Mouse (Mus musculus) layer of hippocampus, adult 11-12 months (tissue): Measurements from ENCODE around the gene Nxn.

ENCODE experiments used
- DNase-seq: peaks from one replicate; pipeline ENCODE4 v3.0.0; 2022; ENCODE audit warnings: low spot score

Gene Nxn

DNA sequence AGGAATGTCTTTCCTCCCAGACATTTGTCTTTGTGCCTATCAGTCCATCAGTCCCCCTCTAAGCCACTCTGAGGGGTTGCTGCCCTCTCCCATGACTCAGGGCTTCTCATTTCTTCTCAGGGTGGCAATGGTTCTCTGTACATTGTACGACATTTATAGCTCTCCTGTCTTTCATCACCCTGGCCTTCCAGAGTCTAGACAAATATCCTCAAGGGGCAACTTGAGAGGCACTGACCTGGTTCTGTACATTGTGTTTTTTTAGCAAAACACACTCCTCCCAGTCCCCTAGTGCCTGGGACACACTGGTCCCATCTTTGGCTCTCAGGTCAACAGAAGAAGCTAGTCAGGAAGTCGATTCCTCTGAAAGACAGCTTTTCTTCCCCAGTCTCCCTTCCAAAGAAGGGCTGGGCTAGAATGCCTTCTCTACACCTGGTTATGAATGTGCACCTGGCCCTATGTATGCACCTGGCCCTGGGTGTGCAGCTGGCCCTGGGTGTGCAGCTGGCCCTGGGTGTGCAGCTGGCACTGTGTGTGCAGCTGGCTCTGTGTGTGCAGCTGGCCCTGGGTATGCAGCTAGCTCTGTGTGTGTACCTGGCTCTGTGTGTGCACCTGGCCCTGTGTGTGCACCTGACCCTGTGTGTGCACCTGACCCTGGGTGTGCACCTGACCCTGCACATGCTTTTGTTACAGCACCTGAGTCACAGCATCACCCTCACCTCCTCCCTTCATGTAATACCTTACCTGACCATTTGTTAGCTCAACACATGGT lies 70.2 kb downstream of the Nxn start:
- DNase-seq = no peak

- no peak for DNase-seq
Observed at GRCm38 (mm10) chr11:76328084-76328483, 70.9 kb downstream of the Nxn start.

DNA sequence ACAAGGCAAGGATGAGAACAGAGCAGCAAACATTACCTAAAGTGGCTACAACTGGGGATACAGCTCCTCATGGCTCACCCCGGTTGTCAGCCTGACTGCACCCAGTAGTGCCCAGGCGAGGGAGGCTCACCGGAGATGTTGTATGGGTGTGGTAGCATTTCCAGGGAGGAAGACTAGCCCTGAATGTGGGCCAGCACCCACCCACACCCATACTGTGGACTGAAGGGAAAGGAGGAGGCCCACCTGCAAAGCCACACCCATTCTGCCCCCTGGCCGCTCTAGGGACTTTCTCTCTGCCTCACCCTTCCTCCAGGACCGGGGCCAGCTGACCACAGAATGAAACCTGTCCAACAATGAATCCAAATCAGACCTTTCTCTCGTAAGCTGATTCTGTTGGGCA lies 72.3 kb downstream of the Nxn start:
- DNase-seq = no peak

DNA sequence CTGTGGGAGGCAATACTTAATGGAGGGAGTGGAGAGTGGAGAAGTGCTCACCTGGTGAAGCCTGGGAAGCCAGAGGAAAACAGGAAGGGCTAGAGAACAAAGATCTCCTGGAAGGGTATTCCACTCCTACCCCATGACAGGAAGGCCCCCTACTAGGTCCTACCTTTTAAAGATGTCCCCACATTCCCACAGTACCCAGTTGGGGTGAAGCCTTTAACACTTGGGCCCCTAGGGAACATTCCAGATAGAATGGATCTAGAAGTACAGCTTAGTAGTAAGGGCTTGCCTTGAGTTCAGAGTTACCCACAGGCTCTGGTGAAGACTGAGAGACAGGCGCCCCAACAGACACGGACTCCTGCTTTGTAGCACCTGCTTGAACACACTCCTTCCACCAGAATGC lies 72.9 kb downstream of the Nxn start:
- no peak for DNase-seq

- DNase-seq = no peak
Observed at GRCm38 (mm10) chr11:76324801-76325200, 74.1 kb downstream of the Nxn start.

DNA sequence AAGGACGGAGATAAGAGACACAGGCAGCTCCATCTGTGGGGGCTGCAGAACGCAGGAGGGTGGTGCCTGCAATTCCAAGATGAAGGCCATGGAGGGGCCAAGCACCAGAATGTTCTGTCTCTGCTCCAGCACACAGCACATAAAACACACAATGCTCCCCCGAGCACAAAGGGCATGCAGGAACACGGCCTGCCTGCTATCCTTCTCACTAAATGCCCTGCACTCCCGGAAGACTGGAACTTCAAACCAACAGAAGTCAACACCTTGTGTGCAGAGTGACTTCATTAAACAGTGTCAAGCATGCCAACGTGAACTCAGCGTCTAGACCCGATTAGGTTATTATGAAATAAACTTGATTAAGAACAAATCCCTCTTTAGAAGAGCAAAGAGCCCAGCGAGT lies 74.7 kb downstream of the Nxn start:
- no peak for DNase-seq

DNA sequence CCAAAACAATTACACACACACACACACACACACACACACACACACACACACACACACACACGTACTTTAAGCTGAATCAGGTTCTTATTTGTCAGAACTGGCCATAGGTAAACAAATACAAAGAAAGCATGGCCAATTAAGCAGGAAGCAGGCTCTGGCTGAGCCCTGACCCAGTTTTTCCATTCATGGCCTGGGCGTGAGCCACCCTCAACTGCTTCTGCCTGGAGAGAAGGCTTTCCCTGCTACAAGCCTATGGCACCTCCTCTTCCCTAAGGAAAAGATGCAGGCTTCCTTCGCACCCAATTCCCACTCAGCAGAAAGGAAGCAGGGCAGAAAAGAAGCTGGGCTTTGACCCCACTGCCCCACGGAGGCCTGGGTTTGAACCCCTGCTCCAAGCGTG lies 76.0 kb downstream of the Nxn start:
- no peak for DNase-seq

GRCm38 (mm10) chr11:76322081-76322480 lies 76.9 kb downstream of the Nxn start:
- DNase-seq = no peak

DNA sequence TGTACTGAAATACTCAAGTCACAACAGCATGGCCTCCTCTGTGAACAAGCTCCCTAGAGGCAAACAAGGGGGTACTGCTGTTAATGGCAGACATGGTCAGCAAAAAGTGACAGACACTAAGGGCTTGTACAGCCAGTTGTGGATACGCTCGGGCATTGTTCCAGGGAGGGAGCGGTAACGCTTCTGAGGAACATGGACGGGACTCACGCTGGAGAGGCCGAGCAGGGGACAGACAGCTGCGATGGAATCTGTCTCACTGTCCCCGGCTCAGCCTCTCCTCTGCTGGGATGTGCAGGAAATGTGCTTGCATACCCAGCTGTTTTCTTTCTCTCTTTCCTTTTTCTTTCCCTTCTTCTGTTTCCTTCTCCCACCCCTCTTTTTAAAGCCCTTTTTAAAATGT lies 78.5 kb downstream of the Nxn start:
- DNase-seq = no peak

DNA sequence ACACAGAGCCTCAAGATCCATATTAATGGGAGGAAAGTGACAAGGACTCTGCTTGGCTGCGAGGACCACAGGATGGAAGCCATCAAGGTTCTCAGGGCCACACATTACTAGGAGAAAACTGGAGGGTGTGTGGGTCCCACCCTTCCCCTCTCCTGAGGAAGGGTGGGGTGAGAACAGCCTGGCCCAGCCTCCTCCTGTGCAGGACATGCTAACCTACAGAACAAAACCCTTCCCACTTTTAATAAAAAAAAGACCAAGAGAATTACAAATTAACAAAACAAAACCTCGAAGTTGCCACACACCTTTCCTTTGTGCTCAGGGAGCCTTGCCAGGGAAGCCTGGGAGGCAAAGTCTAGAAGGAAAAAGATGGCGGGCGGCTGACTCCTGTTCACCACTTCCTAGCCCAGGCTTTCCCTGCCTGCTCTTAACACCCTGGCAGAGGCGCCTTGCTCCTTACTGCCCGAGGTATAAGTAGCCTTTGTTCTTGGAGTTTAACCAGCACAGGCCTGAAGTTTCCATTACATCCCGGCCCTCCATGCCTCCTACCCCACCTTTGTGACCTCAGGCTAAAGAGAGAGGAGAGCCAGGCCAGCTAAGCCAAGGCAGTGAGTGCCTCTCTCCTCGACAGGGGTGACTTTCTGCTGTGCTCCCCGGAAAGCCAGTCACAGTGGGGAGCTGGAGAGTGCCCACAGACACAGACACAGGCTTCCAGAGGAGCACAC lies 79.1 kb downstream of the Nxn start:
- no peak for DNase-seq

DNA sequence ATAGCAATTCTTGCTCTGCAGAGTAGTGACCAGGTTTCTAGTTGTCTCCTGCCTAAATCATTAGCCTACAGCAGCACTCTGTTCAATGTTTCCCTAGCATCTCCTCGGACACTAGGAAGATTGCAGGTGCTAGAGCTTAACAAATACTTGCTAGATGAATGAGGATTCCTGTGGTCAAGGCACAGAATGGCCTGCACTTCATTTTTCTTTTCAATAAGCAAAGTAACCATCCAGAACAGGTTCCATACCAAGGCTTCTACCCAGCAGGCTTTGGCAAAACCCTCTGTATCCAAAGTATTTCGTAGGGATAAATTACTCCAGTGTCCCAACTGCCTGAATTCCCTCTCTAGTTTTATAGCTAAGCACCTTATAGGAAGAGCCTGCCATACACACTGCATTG lies 81.0 kb downstream of the Nxn start:
- no peak for DNase-seq

GRCm38 (mm10) chr11:76315785-76316444 lies 83.0 kb downstream of the Nxn start:
- no peak for DNase-seq

GRCm38 (mm10) chr11:76314741-76315140 lies 84.2 kb downstream of the Nxn start:
- no peak for DNase-seq

GRCm38 (mm10) chr11:76314140-76314539 lies 84.8 kb downstream of the Nxn start:
- DNase-seq = no peak

- DNase-seq = no peak
Observed at GRCm38 (mm10) chr11:76312805-76313204, 86.1 kb downstream of the Nxn start.

DNA sequence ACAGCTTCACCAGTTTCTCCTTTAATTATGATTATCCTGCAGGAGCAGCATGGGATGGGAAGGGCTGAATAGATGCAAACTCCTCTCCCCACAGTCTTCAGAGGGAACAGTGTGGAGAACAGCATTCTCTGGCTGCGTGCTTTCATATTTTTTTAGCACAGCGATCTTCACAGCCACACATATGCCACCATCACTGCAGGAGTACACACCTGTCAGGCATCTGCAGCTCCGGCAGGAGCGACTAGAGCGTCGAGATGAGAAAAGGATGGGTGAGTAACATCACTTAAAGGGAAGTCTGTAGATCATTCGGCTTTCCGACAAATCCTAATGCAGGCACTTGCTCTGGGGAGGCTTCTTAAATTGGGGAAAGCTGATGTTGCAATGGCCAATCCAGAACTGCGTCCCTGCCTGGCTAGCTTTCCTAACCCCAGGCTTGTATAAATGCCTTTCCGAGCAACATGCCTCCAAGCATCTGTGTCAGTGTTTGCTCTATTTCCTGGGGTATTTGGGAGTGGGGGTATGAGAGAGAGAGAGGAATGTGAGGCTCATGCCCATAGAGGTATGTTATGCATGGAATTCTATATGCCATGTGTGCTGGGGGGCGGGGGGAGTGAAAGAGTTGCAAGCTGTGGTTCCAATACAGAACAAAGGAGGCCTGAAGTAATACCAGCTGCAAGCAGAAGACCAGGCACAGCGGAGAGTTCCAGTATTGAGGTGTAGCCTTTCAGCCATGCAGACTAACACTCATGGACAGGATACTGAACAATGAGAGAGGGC lies 87.5 kb downstream of the Nxn start:
- no peak for DNase-seq

DNA sequence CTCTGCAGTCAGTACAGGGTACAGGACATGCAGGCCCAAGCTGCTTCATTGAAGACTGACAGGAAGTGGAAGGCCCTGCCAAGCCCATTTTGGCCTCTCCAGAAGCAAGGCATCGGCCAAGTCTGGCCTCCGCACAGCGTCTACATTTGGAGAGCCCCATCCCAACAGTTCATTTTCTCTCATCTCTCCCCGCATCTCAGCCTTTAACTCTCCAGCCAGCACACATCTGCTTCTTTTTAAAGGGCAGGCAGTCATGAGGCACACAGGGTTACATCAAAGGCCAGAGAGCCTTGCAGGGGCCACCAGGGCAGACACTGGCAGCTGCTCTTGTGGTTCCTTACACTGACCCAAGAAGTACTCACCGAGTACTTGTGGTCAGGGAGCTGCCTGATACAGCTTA lies 89.1 kb downstream of the Nxn start:
- no peak for DNase-seq

- DNase-seq = no peak
Observed at GRCm38 (mm10) chr11:76309072-76309471, 89.9 kb downstream of the Nxn start.

DNA sequence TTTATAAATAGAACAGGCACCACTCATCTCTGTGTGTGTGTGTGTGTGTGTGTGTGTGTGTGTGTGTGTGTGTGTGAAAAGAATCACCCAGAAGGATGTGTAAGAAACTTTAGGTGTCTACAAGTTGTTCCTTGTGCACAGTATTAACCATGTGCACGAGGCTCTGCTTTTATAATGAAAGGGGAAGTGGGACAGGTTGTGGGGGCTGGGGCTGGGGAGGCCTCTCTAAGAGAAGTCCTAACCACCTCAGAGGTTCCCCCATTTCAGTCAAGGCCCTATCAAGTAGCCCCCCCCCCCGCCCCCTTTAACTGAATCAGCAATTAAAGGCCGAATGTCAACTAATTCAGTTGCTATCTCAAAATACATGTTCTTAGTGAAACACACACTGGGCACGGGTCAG lies 92.2 kb downstream of the Nxn start:
- DNase-seq = no peak

- DNase-seq = no peak
Observed at GRCm38 (mm10) chr11:76305571-76305970, 93.4 kb downstream of the Nxn start.

- no peak for DNase-seq
Observed at GRCm38 (mm10) chr11:76303368-76303767, 95.6 kb downstream of the Nxn start.

DNA sequence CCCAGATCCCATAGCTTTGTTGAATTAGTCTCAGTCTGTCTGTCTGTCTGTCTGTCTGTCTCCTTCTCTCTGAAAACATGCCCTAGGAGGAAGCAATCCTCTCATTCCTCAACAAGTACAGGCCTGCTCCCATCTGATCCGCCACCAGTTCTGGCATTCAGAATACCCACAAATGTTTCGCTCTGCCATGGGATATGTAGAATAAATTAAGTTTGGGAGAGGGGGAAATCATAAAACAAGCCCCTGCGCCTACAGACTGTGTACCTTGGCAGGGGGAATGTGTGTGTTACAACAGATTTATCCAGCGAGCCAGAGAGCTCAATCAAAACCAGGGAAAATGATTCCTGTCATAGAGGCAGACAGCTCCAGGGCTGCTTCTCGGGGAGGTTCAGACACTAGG lies 98.1 kb downstream of the Nxn start:
- no peak for DNase-seq
